Mouse (Mus musculus): Measurements from ENCODE around the gene Cfap73. TPM values are rescaled to one million over a fixed set of nuclear protein-coding genes. Genes with fewer than 3 reads are reported as not detected.

Cfap73 gene
- not detected in 2 replicates for polyA plus RNA-seq (2011; ENCODE audit: insufficient read depth, insufficient read length, low replicate concordance, missing spikeins)

- Histone ChIP-seq H3K4me3 (replicated peaks; ENCODE audit: control insufficient read depth, low read depth, low read length) (no peak within 1 kb of the TSS), H3K4me1 (ENCODE audit: control insufficient read depth, insufficient read depth, low read length) (no peaks in the 10 kb centered on the region), H3K27ac (ENCODE audit: control insufficient read depth, insufficient read depth, low read depth, low read length, poor library complexity) (no peak within 1 kb of the TSS)
- WGBS: 54% methylated on average over 9 of the region's 9 CpGs
- no peak for TF ChIP-seq CTCF (IDR thresholded peaks at IDR 0.05; ENCODE audit: control insufficient read depth, insufficient read depth, low read length)
- no peak for TF ChIP-seq POLR2A (IDR thresholded peaks at IDR 0.05; ENCODE audit: borderline replicate concordance, control insufficient read depth, low read depth, low read length)
Measured at GRCm38 (mm10) chr5:120634131-120634530, at the start of gene Cfap73. Cfap73 (minus strand) TSS chr5:120634235.

GRCm38 (mm10) chr5:120682982-120683771, 49.1 kb upstream of the Cfap73 start:
- Histone ChIP-seq H3K4me1 (ENCODE audit: control insufficient read depth, insufficient read depth, low read length) (peaks cover 2% of the 10 kb centered on the region), H3K4me3 (replicated peaks; ENCODE audit: control insufficient read depth, low read depth, low read length) (no peak overlapping the region), H3K27ac (ENCODE audit: control insufficient read depth, insufficient read depth, low read depth, low read length, poor library complexity) (no peak overlapping the region)
- WGBS: 20% methylated on average over 24 of the region's 24 CpGs
- TF ChIP-seq POLR2A (IDR thresholded peaks at IDR 0.05; ENCODE audit: borderline replicate concordance, control insufficient read depth, low read depth, low read length) (no peak), CTCF (IDR thresholded peaks at IDR 0.05; ENCODE audit: control insufficient read depth, insufficient read depth, low read length) (no peak)

DNA sequence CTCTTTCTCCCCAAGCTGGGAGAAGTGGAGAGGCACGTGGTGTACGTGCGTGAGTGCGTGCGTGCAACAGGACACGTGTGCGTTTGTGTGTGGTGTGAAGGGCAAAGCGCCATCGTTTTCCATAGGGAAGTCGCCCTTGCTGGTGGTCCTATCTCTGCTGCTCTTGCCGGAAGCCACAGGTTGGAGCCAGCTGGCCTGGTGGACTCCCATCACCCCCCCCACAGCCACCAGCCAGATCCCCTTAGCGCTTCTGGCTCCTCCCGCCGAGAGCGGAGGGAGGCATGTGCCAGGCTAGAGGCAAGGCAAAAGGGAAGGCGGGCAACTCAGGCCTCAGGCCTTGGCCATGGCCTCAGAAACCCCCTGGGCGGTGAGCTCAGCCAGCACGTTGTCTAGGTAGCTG, 46.9 kb upstream of the Cfap73 start:
- 87% methylated on average over 18 of the region's 18 CpGs for WGBS
- no peak overlapping the region for H3K4me3 ChIP-seq (replicated peaks; ENCODE audit: control insufficient read depth, low read depth, low read length)

DNA sequence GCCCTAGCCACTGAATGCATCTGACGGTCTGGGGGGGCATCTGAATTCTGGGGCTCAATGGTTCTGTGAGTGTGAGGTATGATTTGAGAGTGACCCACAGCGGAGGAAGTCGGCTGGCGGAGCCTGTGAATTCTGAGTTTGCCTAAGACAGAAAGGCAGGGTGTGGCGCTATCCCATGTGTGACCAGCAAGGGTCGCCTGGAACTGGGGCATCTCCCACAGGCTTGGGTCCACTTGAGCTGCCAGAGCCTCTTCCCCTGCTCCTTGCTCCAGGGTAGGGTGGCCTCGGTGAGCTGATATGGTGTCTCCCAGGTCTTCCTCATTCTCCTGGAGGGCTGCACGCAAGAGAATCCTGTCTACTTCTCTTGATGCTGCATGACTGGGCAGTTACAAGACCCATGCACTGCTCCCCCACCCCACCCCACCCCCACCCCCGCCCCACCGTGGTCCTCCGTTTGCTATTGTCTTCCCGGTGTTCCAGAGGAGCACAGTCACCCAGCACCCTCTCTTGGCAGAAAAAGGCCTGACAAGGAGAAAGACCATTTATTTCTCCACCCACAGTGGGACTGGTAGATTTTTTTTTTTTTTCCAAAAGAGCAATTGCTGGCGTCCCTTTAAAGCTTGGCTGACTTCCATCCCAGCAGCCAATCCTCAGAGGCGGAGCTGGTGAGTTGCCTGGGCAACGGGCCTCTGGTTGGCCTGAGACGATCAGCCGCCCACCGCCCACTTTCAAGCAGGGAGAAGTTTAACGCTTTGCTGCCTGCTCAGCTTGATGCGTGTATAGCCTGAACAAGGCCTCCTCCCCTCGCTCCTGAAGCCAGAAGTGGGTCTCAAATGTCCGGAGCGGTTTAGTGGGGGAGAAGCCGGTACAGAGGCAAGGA, 45.9 kb upstream of the Cfap73 start:
- TF ChIP-seq POLR2A (IDR thresholded peaks at IDR 0.05; ENCODE audit: borderline replicate concordance, control insufficient read depth, low read depth, low read length): no peak
- TF ChIP-seq CTCF (IDR thresholded peaks at IDR 0.05; ENCODE audit: control insufficient read depth, insufficient read depth, low read length): peak; percentile 59
- no peak overlapping the region for H3K4me3 ChIP-seq (replicated peaks; ENCODE audit: control insufficient read depth, low read depth, low read length)
- 13% methylated on average over 24 of the region's 24 CpGs for WGBS
- H3K27ac ChIP-seq (ENCODE audit: control insufficient read depth, insufficient read depth, low read depth, low read length, poor library complexity): no peak overlapping the region
- H3K4me1 ChIP-seq (ENCODE audit: control insufficient read depth, insufficient read depth, low read length): no peaks in the 10 kb centered on the region; the same call in 1 of the 2 replicates

More for the DNA sequence above, 46.9 kb upstream of the Cfap73 start:
- no peak overlapping the region for H3K27ac ChIP-seq (ENCODE audit: control insufficient read depth, insufficient read depth, low read depth, low read length, poor library complexity)
- TF ChIP-seq POLR2A (IDR thresholded peaks at IDR 0.05; ENCODE audit: borderline replicate concordance, control insufficient read depth, low read depth, low read length) (no peak), CTCF (IDR thresholded peaks at IDR 0.05; ENCODE audit: control insufficient read depth, insufficient read depth, low read length) (no peak)
- no peaks in the 10 kb centered on the region; the same call in 1 of the 2 replicates for H3K4me1 ChIP-seq (ENCODE audit: control insufficient read depth, insufficient read depth, low read length)

- WGBS: 49% methylated on average over 2 of the region's 2 CpGs
- TF ChIP-seq POLR2A (IDR thresholded peaks at IDR 0.05; ENCODE audit: borderline replicate concordance, control insufficient read depth, low read depth, low read length): no peak
- no peak for TF ChIP-seq CTCF (IDR thresholded peaks at IDR 0.05; ENCODE audit: control insufficient read depth, insufficient read depth, low read length)
- H3K27ac ChIP-seq (ENCODE audit: control insufficient read depth, insufficient read depth, low read depth, low read length, poor library complexity): no peak overlapping the region
- no peaks in the 10 kb centered on the region for H3K4me1 ChIP-seq (ENCODE audit: control insufficient read depth, insufficient read depth, low read length)
- no peak overlapping the region for H3K4me3 ChIP-seq (replicated peaks; ENCODE audit: control insufficient read depth, low read depth, low read length)
Measured at GRCm38 (mm10) chr5:120677516-120677915, 43.5 kb upstream of the Cfap73 start.

DNA sequence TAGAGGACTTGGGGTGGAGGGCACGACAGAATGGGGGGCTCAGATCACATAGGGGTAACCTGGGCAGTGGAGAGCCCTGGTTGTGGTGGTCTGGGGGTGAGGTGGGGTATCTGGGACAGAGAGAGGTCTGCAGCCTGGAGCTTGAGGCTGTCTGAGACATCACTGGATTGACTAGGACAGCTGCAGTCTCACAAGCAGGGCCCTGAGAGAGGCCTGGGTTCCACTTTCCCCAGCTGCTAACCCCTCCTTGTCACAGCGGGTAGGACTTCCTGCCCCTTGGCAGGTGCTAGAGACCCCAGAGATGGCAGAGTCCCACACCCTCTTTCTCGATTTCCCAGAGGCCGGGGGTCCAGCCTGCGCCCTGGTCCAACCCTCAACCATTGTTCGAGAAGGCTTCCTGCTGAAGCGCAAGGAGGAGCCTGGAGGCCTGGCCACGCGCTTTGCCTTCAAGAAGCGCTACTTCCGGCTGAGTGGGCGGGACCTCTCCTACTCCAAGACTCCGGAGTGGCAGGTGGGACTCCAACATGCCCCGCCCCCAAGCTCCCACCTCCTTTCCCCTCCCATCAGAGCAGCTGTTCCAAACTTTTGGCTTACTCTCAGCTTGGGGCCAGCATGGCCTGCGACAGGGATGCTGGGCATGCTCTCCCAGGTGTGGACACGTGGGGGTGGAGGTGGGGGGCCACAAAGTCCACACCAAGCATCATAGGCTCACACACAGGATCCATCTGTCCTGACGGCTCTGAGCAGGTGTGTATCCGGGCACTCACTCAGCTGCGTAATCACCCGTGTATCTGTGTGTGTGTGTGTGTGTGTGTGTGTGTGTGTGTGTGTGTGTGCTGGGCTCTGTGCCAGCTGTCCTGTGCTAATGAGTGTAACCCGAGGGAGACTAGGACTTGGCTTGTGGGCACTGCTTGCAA, 40.5 kb upstream of the Cfap73 start:
- Histone ChIP-seq H3K27ac (ENCODE audit: control insufficient read depth, insufficient read depth, low read depth, low read length, poor library complexity) (peak overlapping the region; percentile 24), H3K4me1 (ENCODE audit: control insufficient read depth, insufficient read depth, low read length) (no peaks in the 10 kb centered on the region), H3K4me3 (replicated peaks; ENCODE audit: control insufficient read depth, low read depth, low read length) (no peak overlapping the region)
- TF ChIP-seq POLR2A (IDR thresholded peaks at IDR 0.05; ENCODE audit: borderline replicate concordance, control insufficient read depth, low read depth, low read length) (no peak), CTCF (IDR thresholded peaks at IDR 0.05; ENCODE audit: control insufficient read depth, insufficient read depth, low read length) (no peak)
- WGBS: 27% methylated on average over 21 of the region's 21 CpGs

GRCm38 (mm10) chr5:120673626-120674025, 39.6 kb upstream of the Cfap73 start:
- TF ChIP-seq CTCF (IDR thresholded peaks at IDR 0.05; ENCODE audit: control insufficient read depth, insufficient read depth, low read length) (peak; percentile 98), POLR2A (IDR thresholded peaks at IDR 0.05; ENCODE audit: borderline replicate concordance, control insufficient read depth, low read depth, low read length) (no peak)
- WGBS: 11% methylated on average over 12 of the region's 12 CpGs
- no peak overlapping the region for H3K4me3 ChIP-seq (replicated peaks; ENCODE audit: control insufficient read depth, low read depth, low read length)
- H3K27ac ChIP-seq (ENCODE audit: control insufficient read depth, insufficient read depth, low read depth, low read length, poor library complexity): no peak overlapping the region
- H3K4me1 ChIP-seq (ENCODE audit: control insufficient read depth, insufficient read depth, low read length): no peaks in the 10 kb centered on the region

Measured in bone marrow, adult 2 months (tissue).